Mouse (Mus musculus) limb, embryonic 11.5 days (tissue): ENCODE measurements around the gene Cox6b1. TPM values are rescaled to one million over a fixed set of nuclear protein-coding genes. Genes with fewer than 3 reads are reported as not detected.

Experiments
- ATAC-seq: fragments of 200-750 bp; cut with Nextera tagmentation; 2 replicates; pipeline ENCODE4 v1.8.0; 2017; ENCODE audit warnings: low read depth; ENCODE audit not compliant: insufficient number of reproducible peaks, low FRiP score, low TSS enrichment
- DNase-seq: peaks from one replicate; pipeline ENCODE4 v3.0.0-alpha.2; 2015; ENCODE audit warnings: low spot score
- H3K27ac ChIP-seq: fragments of 300-500 bp; sonication (generic); replicated peaks from 2 replicates; pipeline ENCODE4 v1.5.1; 2014; ENCODE audit warnings: low read depth, mild to moderate bottlenecking, low read length
- H3K27me3 ChIP-seq: fragments of 300-500 bp; sonication (generic); 2 replicates; pipeline ENCODE4 v1.6.1; 2014; ENCODE audit warnings: mild to moderate bottlenecking, low read length, mixed read lengths; ENCODE audit not compliant: control insufficient read depth, insufficient read depth
- H3K36me3 ChIP-seq: fragments of 300-500 bp; sonication (generic); 2 replicates; pipeline ENCODE4 v1.6.1; 2014; ENCODE audit warnings: mild to moderate bottlenecking, low read length, moderate library complexity, mixed read lengths; ENCODE audit not compliant: control insufficient read depth, insufficient read depth
- H3K4me1 ChIP-seq: fragments of 300-500 bp; sonication (generic); 2 replicates; pipeline ENCODE4 v1.6.1; 2014; ENCODE audit warnings: low read length, mixed read lengths; ENCODE audit not compliant: control insufficient read depth, insufficient read depth
- H3K4me2 ChIP-seq: fragments of 300-500 bp; sonication (generic); 2 replicates; pipeline ENCODE4 v1.6.1; 2014; ENCODE audit warnings: low read depth, mild to moderate bottlenecking, moderate library complexity; ENCODE audit not compliant: severe bottlenecking
- H3K4me3 ChIP-seq: fragments of 300-500 bp; sonication (generic); 2 replicates; pipeline ENCODE4 v1.5.1; 2014; ENCODE audit warnings: low read depth, low read length
- H3K9ac ChIP-seq: fragments of 300-500 bp; sonication (generic); 2 replicates; pipeline ENCODE4 v1.6.1; 2014; ENCODE audit warnings: mild to moderate bottlenecking, low read length
- H3K9me3 ChIP-seq: fragments of 300-500 bp; sonication (generic); 2 replicates; pipeline ENCODE4 v1.6.1; 2016; ENCODE audit warnings: low read length; ENCODE audit not compliant: control insufficient read depth
- WGBS: fragments of 180-500 bp; shearing (Covaris S2); extraction: QIAGEN DNeasy Blood & Tissue Kit; methylation state at CpG from one replicate; pipeline ENCODE4 v1.1.7; 2014; 5-methylcytosine and 5-hydroxymethylcytosine counted together
- polyA plus RNA-seq: library from polyadenylated mRNA; unstranded; fragments of >200 nt; fragmentation: Nextera tagmentation; extraction: Ambion mirVana; gene quantifications from 2 replicates; pipeline ENCODE4 v1.2.1, GENCODE M21; 2014

Gene Cox6b1
- polyA plus RNA-seq, 1 experiment from 2014 or later, result 801 TPM

DNA sequence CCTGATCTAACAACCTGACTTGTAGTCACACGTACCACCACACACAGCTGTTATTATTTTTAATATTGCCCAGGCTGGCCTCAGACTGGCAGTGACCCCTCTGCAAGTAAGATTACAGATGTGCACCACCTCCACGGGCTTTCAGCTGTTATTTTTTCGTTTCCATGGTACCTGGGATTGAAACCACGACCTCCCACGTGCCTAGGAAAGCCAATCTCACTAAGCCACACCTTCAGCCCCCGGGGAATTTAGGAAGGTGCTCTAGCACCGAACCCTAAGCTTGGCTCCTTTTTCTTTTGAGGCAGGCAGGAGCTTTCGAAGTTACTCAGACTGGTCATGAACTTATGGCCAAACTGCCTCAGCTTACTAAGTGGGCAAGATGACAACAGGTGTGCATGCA is 21.5 kb downstream of the Cox6b1 start:
- H3K27ac ChIP-seq, result no peak overlapping the region
- ATAC-seq, result no peak
- no peaks in the 10 kb centered on the region for H3K9me3 ChIP-seq
- DNase-seq, result no peak
- no peaks in the 10 kb centered on the region for H3K4me1 ChIP-seq
- no peak overlapping the region for H3K4me3 ChIP-seq
- no peaks in the 10 kb centered on the region for H3K27me3 ChIP-seq
- H3K36me3 ChIP-seq, result no peaks in the 10 kb centered on the region
- H3K4me2 ChIP-seq, result no peak overlapping the region
- 54% methylated on average over 8 of the region's 8 CpGs for WGBS
- no peak overlapping the region for H3K9ac ChIP-seq

DNA sequence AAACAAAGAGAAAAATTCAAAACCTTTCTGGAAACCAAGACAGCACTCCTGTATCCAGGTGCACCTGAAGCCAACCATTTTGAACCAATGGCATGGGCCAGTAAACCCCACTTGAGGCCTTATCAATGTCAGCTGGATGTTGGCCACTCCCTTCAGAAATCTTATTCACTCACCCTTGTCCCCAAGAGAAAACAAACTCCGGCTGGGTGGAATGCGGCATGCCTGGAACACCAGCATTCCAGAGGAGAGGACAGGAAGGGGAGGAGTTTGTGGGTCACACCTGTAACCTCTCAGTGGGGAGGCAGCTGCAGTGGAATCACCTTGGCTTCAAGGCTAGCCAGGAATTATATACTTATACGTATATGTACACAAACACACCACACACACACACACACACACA is 23.4 kb downstream of the Cox6b1 start:
- 53% methylated on average over 3 of the region's 3 CpGs for whole genome bisulfite sequencing
- no peak overlapping the region for H3K9ac ChIP-seq
- H3K9me3 ChIP-seq, result no peaks in the 10 kb centered on the region
- no peaks in the 10 kb centered on the region for H3K27me3 ChIP-seq
- no peaks in the 10 kb centered on the region for H3K36me3 ChIP-seq
- no peak overlapping the region for H3K27ac ChIP-seq
- no peak overlapping the region for H3K4me2 ChIP-seq
- no peaks in the 10 kb centered on the region for H3K4me1 ChIP-seq
- no peak for DNase-seq
- ATAC-seq, result no peak
- H3K4me3 ChIP-seq, result no peak overlapping the region

DNA sequence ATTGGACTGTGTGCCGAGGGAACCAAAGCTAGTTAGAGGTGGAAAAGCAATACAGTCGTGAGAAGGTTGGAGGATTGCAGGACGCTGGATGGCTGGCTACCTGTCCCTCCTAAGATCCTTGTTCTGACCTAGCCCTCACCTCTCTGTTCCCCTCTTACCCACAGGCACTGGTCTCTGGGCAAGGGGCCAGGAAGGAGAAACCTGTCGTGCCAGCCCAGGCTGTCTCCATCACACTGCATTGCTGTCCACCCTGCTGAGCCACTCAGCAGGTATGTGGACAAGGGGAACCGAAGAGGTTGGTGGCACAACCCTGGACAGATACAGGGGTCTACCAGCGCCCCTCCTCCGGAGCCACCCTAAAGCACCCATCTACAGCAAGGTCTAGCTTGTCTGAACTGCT is 25.3 kb downstream of the Cox6b1 start:
- H3K27ac ChIP-seq, result no peak overlapping the region
- DNase-seq, result no peak
- 76% methylated on average over 7 of the region's 7 CpGs for WGBS
- no peak for ATAC-seq
- no peak overlapping the region for H3K4me2 ChIP-seq
- no peak overlapping the region for H3K4me3 ChIP-seq
- H3K27me3 ChIP-seq, result no peaks in the 10 kb centered on the region
- H3K9me3 ChIP-seq, result no peaks in the 10 kb centered on the region
- no peak overlapping the region for H3K9ac ChIP-seq
- H3K36me3 ChIP-seq, result no peaks in the 10 kb centered on the region
- H3K4me1 ChIP-seq, result no peaks in the 10 kb centered on the region

DNA sequence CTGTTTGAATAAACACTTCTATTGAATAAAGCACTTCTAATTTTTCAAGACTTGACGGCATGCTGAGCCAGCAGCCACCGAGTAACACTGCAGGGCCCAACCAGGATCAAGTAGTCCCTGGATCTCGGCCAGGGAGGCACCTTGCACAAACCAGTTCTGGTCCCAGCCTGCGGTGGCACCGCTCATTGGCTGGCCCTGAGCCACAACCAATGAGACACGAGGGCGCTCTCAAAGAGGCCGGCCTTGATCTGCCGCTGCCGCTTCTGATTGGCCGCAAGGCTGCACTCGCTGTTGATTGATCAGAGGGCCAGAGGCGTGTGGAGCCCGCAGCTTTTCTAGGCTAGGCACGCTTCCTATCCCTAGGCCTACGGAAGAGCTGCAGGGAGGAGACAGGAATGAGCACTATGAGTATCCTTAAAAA is 26.0 kb downstream of the Cox6b1 start:
- ATAC-seq (peak; percentile 89), DNase-seq (peak; percentile 79)
- WGBS, result 2% methylated on average over 16 of the region's 16 CpGs
- Histone ChIP-seq H3K4me1 (no peaks in the 10 kb centered on the region), H3K27me3 (no peaks in the 10 kb centered on the region), H3K4me3 (no peak overlapping the region), H3K9ac (no peak overlapping the region), H3K9me3 (no peaks in the 10 kb centered on the region), H3K4me2 (no peak overlapping the region), H3K36me3 (no peaks in the 10 kb centered on the region), H3K27ac (no peak overlapping the region)

DNA sequence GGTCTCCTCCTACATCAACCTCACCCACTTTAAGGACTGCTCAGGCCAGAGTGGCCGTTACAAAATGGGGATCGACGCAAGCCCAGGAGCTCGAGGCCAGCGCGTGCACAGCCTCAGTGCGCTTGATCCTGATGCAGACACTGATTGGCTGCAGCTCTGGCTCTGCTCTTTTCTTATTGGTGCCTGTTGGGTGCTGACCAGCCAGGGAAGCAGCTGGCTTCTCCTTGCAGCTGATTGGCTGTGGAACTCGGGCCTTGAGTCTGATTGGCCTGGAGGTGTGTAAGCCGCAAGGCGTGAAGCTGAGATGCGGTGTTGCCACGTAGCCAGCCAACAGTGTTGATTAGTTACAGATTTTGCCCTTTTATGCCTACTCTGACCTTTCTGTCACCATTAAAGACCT is 27.2 kb downstream of the Cox6b1 start, which contains the start of gene Zbtb32:
Gene Zbtb32, minus strand, starts transcription at position 124 of the 400 bp plus-strand sequence.
- 90% methylated on average over 12 of the region's 12 CpGs for WGBS
- H3K4me3 ChIP-seq, result no peak within 1 kb of the TSS

DNA sequence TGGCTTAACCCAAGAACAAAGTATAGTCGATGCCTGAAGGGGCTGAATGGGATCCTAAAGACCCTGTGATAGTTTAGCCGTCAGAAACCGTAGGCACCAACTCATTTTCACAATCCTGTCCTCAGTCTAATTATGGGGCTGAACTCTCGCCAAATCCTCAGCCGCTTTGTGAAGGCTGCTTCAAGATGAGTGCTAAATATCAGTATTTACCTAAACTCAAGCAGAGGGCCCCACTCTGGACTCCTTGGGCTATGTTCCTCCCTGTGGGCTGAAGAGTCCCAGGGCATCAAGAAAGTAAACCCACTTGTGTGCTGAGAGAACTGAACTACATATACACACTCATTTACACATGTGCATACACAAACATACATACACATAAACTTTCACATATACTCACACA is 29.1 kb downstream of the Cox6b1 start:
- ATAC-seq (no peak), DNase-seq (no peak)
- Histone ChIP-seq H3K27me3 (no peaks in the 10 kb centered on the region), H3K4me1 (no peaks in the 10 kb centered on the region), H3K4me2 (no peak overlapping the region), H3K36me3 (no peaks in the 10 kb centered on the region), H3K9ac (no peak overlapping the region), H3K4me3 (no peak overlapping the region), H3K9me3 (no peaks in the 10 kb centered on the region), H3K27ac (no peak overlapping the region)
- 83% methylated on average over 5 of the region's 5 CpGs for WGBS

More for the DNA sequence above, 27.2 kb downstream of the Cox6b1 start, which contains the start of gene Zbtb32:
- Histone ChIP-seq H3K9ac (no peak within 1 kb of the TSS), H3K27me3 (no peaks in the 10 kb centered on the region), H3K4me1 (no peaks in the 10 kb centered on the region), H3K9me3 (no peaks in the 10 kb centered on the region), H3K27ac (no peak within 1 kb of the TSS), H3K4me2 (no peak within 1 kb of the TSS), H3K36me3 (no peaks in the 10 kb centered on the region)
- DNase-seq (no peak), ATAC-seq (no peak)

DNA sequence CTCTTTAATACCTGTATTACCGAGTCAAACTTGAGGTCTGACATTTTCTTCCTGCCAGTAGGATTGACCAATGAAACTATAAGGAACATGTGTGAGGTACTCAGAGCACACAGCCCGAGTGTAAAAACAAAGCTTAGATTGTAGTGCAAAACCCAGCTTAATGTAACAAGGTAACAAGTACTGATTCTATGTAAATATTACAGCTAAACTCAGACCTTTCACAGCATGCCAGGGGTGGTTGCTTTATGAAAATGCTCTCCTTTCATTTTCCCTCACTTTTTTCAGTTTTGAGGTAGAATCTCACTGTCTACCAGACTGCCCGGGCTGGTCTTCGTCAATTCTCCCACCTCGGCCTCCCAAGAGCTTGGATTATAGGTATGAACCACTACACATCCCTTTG is 29.9 kb downstream of the Cox6b1 start:
- ATAC-seq (no peak), DNase-seq (no peak)
- H3K27ac ChIP-seq, result no peak overlapping the region
- 80% methylated on average over 5 of the region's 5 CpGs for WGBS
- no peak overlapping the region for H3K9ac ChIP-seq
- H3K27me3 ChIP-seq, result no peaks in the 10 kb centered on the region
- no peaks in the 10 kb centered on the region for H3K4me1 ChIP-seq
- no peaks in the 10 kb centered on the region for H3K36me3 ChIP-seq
- no peak overlapping the region for H3K4me2 ChIP-seq
- H3K4me3 ChIP-seq, result no peak overlapping the region
- H3K9me3 ChIP-seq, result no peaks in the 10 kb centered on the region

DNA sequence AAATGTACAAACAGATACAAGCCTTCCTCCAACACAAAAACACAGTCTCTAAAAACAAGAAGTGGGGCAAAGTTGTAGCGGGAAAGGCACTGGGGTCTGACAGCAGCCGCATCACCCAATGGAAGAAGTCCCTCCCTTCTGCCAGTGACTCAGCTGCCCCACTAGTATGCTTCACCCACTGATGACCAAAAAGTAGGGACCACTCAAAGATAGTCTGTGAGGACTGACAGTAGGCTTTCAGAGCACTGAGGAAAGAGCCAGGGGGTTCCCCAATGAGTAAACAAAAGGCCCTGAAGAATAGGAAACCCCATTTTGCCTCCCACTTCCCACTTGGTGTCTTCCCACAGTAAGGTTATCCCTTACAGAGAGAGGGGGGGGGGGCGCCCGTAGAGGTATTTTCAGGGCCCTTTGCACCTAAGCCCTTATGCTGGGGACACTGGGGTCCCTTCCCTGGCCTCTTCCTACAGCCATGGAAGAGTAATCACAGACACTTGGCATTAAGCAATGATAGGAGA is 31.4 kb downstream of the Cox6b1 start:
- H3K9me3 ChIP-seq, result no peaks in the 10 kb centered on the region
- H3K4me2 ChIP-seq, result no peak overlapping the region
- no peak for ATAC-seq
- H3K9ac ChIP-seq, result no peak overlapping the region
- DNase-seq, result no peak
- no peak overlapping the region for H3K4me3 ChIP-seq
- H3K27me3 ChIP-seq, result no peaks in the 10 kb centered on the region
- H3K27ac ChIP-seq, result no peak overlapping the region
- WGBS, result 73% methylated on average over 4 of the region's 4 CpGs
- 0 out of 2 replicates have a peak, but pooled peaks cover 4% of the 10 kb centered on the region for H3K4me1 ChIP-seq
- H3K36me3 ChIP-seq, result no peaks in the 10 kb centered on the region
